Mouse (Mus musculus) brain, embryonic 14.5 days (tissue): Measurements from ENCODE around the gene Gm11939.

Experiments used
- CTCF ChIP-seq: fragments of 200-500 bp; IDR thresholded peaks from 2 replicates; pipeline ENCODE4 v1.5.1; 2012; ENCODE audit warnings: inconsistent platforms, mild to moderate bottlenecking, moderate library complexity, borderline replicate concordance; ENCODE audit not compliant: insufficient read depth, insufficient read length; ENCODE audit errors: extremely low read depth
- POLR2A ChIP-seq: fragments of 200-500 bp; IDR thresholded peaks from 2 replicates; pipeline ENCODE4 v1.6.1; 2012; ENCODE audit warnings: mild to moderate bottlenecking, inconsistent platforms, borderline replicate concordance; ENCODE audit not compliant: poor library complexity, insufficient read depth, insufficient read length, severe bottlenecking; ENCODE audit errors: extremely low read depth

DNA sequence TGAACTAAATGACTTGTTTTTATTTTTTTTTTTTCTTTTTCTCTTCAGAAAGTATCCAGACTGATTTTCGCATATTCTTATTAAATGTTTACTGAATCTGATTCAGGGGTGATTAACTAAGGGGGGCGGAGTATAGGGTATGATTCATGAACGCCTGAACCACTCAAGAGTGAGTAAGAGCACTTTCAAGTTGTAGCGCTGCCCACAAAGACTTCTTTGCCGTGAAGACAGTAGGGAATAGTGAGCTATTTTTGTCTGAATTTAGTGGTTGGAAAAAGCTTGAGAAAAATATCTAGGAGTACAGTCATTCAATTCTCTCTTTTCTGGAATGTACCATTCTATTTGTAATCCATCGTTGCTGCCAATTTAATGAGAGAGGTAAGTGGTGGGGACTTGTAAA is 22.3 kb upstream of the Gm11939 start:
- TF ChIP-seq POLR2A (no peak), CTCF (no peak)
